Mouse (Mus musculus): ENCODE data around the gene Eif4h. TPM values are rescaled to one million over a fixed set of nuclear protein-coding genes. Genes with fewer than 3 reads are reported as not detected.

Eif4h gene
- total RNA-seq, 2 experiments from 2014 or later, result 319 to 322 TPM

DNA sequence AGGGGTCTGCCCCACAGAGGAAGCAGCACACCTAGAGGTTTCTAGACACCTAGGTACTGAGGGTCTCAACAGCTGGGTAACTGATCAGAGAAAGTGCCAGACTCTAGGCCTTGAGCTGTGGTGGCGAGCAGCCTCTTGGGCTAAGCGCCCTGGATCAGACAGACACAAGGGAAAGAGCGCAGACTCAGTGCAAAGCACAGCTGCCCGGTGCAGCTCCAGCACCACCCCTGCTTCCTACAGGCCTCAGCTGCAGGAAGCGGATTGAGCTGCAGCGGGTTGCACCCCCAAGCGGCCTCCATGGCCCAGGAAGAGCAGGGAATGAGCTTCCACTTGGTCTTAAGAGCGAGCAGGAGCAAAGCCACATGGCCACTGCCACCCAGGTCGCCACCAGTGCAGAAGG, 18.8 kb downstream of the Eif4h start:
- DNase-seq (ENCODE audit: extremely low spot score in 1 of 2, low spot score in 2 of 2), result no peak
- Histone ChIP-seq H3K27ac (peak overlapping the region; percentile 67), H3K4me3 (no peak overlapping the region)
- intact Hi-C loops (cut with DNase I), result no loop called here
- no peak for TF ChIP-seq CTCF (IDR thresholded peaks at IDR 0.05)

GRCm38 (mm10) chr5:134617071-134617470, 22.2 kb downstream of the Eif4h start:
- peak; percentile 90 for TF ChIP-seq CTCF (IDR thresholded peaks at IDR 0.05)
- Histone ChIP-seq H3K27ac (no peak overlapping the region), H3K4me3 (no peak overlapping the region)
- DNase-seq (ENCODE audit: extremely low spot score in 1 of 2, low spot score in 2 of 2), result peak; percentile 52 to 78
- intact Hi-C loops (cut with DNase I), result loop anchor here (2.0 kb wide), 1 partner anchor 122 kb away; no protein-coding TSS in a partner anchor

DNA sequence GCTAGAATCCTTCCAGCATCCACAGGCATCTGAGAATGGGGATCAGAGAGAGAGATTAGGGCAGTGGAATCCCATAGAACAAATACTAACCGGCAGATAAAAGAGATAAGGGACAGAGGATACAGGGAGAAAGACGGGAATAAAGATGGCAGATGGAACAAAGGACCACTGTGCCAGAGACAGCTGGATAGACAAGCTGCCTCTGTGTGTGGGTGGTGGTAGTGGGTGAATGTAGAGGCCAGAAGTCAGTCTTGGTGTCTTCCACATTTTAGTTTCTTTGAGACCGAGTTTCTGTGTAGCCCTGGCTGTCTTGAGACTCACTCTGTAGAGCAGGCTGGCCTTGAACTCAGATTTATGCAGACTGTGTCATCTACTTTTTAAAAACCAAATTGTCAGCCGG, 23.5 kb downstream of the Eif4h start:
- H3K27ac ChIP-seq, result 0 out of 2 replicates have a peak overlapping the region, but pooled peaks have one; percentile 2
- no peak for DNase-seq (ENCODE audit: extremely low spot score in 1 of 2, low spot score in 2 of 2)

GRCm38 (mm10) chr5:134615380-134615779, 23.9 kb downstream of the Eif4h start:
- intact Hi-C loops (cut with DNase I), result no loop called here
- no peak for DNase-seq (ENCODE audit: extremely low spot score in 1 of 2, low spot score in 2 of 2)
- no peak for TF ChIP-seq CTCF (IDR thresholded peaks at IDR 0.05)
- H3K4me3 ChIP-seq, result no peak overlapping the region
- H3K27ac ChIP-seq, result no peak overlapping the region

More for the DNA sequence above, 23.5 kb downstream of the Eif4h start:
- H3K4me3 ChIP-seq, result no peak overlapping the region
- TF ChIP-seq CTCF (IDR thresholded peaks at IDR 0.05), result no peak
- intact Hi-C loops (cut with DNase I), result loop anchor here (2.0 kb wide), 1 partner anchor 121 kb away; no protein-coding TSS in a partner anchor

DNA sequence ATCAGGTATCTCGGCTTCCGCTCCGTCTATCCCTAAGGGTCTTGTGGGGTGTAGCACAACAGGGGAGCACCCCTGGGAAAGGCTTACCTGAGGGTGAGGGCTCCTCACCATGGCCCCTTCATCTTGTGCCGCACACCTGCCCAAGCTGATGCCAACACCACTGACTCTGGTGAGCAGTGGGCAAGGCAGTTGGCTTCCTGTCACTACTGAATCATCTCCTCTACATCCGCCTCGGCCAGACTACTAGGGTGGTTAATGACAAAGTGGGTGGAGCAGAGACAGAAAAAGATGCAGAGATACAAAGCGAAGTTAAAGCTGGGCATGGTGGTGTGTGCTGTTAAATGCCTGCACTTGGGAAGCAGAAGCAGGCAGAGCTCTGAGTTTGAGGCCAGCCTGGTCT, 24.5 kb downstream of the Eif4h start, which contains the start of gene Lat2:
TSS of gene Lat2 (minus strand) at position 224 of the 400 bp plus-strand sequence.
- intact Hi-C loops (cut with DNase I), result no loop called here
- DNase-seq (ENCODE audit: extremely low spot score in 1 of 2, low spot score in 2 of 2), result peak in 1 of 2 experiments; percentile 51
- TF ChIP-seq CTCF (IDR thresholded peaks at IDR 0.05), result no peak
- Histone ChIP-seq H3K27ac (peak within 1 kb of the TSS; percentile 5; the same call in 1 of the 2 replicates), H3K4me3 (no peak within 1 kb of the TSS)

GRCm38 (mm10) chr5:134614296-134614695, 25.0 kb downstream of the Eif4h start:
- DNase-seq (ENCODE audit: extremely low spot score in 1 of 2, low spot score in 2 of 2), result no peak
- no peak for TF ChIP-seq CTCF (IDR thresholded peaks at IDR 0.05)

GRCm38 (mm10) chr5:134613727-134614126, 25.6 kb downstream of the Eif4h start:
- Histone ChIP-seq H3K4me3 (no peak overlapping the region), H3K27ac (0 out of 2 replicates have a peak overlapping the region, but pooled peaks have one; percentile 0)
- TF ChIP-seq CTCF (IDR thresholded peaks at IDR 0.05), result no peak
- intact Hi-C loops (cut with DNase I), result no loop called here
- no peak for DNase-seq (ENCODE audit: extremely low spot score in 1 of 2, low spot score in 2 of 2)

More at GRCm38 (mm10) chr5:134614296-134614695, 25.0 kb downstream of the Eif4h start:
- Histone ChIP-seq H3K4me3 (no peak overlapping the region), H3K27ac (peak overlapping the region; percentile 5; the same call in 1 of the 2 replicates)
- intact Hi-C loops (cut with DNase I), result no loop called here

GRCm38 (mm10) chr5:134611810-134612521, 27.3 kb downstream of the Eif4h start:
- H3K27ac ChIP-seq, result no peak overlapping the region
- intact Hi-C loops (cut with DNase I), result no loop called here
- H3K4me3 ChIP-seq, result no peak overlapping the region
- DNase-seq (ENCODE audit: extremely low spot score in 1 of 2, low spot score in 2 of 2), result no peak
- no peak for TF ChIP-seq CTCF (IDR thresholded peaks at IDR 0.05)

- intact Hi-C loops (cut with DNase I), result no loop called here
- TF ChIP-seq CTCF (IDR thresholded peaks at IDR 0.05), result no peak
- DNase-seq (ENCODE audit: extremely low spot score in 1 of 2, low spot score in 2 of 2), result no peak
- no peak overlapping the region for H3K27ac ChIP-seq
- H3K4me3 ChIP-seq, result no peak overlapping the region
These were observed 29.2 kb downstream of the Eif4h start for GRCm38 (mm10) chr5:134609916-134610643.

DNA sequence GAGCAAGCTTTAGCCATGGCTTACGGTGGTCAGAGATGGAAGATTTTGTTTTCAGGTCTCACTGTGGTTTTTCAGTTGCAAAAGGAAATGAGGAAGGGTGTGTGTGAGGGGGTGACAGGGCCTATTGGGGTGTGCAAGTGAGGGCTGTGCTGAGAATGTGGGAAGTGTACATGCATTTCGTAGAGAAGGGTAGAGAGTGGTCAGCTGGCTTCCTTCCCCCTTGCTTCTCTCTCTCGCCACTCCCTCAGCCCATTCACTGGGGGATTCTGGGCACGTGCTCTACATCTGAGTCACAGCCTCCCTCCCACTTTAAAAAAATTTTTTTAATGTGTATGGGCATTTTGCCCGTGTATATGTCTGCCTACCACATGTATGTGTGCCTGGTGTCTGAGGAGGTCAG, 32.2 kb downstream of the Eif4h start:
- H3K27ac ChIP-seq, result no peak overlapping the region
- no peak for DNase-seq (ENCODE audit: extremely low spot score in 1 of 2, low spot score in 2 of 2)
- H3K4me3 ChIP-seq, result no peak overlapping the region
- no peak for TF ChIP-seq CTCF (IDR thresholded peaks at IDR 0.05)
- intact Hi-C loops (cut with DNase I), result no loop called here

DNA sequence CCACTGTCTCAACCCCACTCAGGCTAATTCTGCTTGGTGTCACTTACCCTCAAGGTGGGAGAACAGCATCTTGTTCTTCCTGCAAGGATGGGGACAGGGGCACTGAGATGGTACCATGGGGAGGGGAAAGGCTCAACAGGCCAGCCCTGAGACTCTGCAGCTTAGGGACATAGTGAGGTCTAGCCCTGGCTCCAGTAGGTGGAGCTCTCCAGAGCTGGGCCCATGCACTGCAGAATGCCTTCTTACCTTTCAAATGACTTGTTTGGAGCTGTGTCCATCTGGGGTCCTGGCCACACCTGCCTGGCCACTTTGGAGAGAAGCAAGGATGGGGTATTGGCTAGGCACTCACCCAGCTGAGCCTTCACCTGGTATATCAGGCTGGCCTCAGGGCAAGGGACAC, 33.0 kb downstream of the Eif4h start:
- intact Hi-C loops (cut with DNase I), result no loop called here
- no peak overlapping the region for H3K4me3 ChIP-seq
- peak; percentile 31 for TF ChIP-seq CTCF (IDR thresholded peaks at IDR 0.05)
- no peak overlapping the region for H3K27ac ChIP-seq
- no peak for DNase-seq (ENCODE audit: extremely low spot score in 1 of 2, low spot score in 2 of 2)

GRCm38 (mm10) chr5:134604376-134604775, 34.9 kb downstream of the Eif4h start:
- Histone ChIP-seq H3K27ac (no peak overlapping the region), H3K4me3 (no peak overlapping the region)
- no peak for TF ChIP-seq CTCF (IDR thresholded peaks at IDR 0.05)
- intact Hi-C loops (cut with DNase I), result no loop called here
- no peak for DNase-seq (ENCODE audit: extremely low spot score in 1 of 2, low spot score in 2 of 2)
